Mouse (Mus musculus): ENCODE measurements at regions not wholly inside any gene's neighbourhood (a gene's known extent, or its start where the extent isn't known, plus 50 kb on each side); places are given as distances from the start of the nearest gene placed in this dataset.
"Not testable (repeated sequence)": the region's sequence is repeated elsewhere in the genome, so short reads cannot be mapped to it uniquely, and the experiment has no call there.

DNA sequence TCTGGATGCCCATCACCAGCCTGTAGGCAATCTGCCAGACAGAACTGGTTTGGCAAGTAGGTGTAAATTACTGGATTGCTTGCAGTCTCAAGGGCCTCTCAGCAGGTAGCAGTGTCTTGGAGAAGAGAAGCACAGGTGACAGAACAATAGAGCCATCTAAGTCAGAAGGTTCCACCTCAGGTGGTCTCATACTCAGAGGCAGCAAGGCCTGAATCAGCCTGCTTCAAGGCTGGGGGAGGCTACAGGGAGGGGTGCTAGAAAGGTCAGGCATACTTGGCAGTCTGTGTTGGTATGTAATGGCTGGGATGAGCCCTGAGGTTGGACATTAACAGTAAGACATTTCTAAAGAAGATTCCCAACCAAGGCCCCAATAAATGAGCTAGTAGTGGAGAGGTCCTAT, 814.3 kb downstream of the Dad1 start:
- not testable (repeated sequence) for TF ChIP-seq CTCF (IDR thresholded peaks at IDR 0.05; ENCODE audit: insufficient read depth, low read length); POLR2A (IDR thresholded peaks at IDR 0.05; ENCODE audit: borderline replicate concordance, extremely low read depth, low read depth, low read length)
